Mouse (Mus musculus) layer of hippocampus, adult 8-10 months (tissue): ENCODE measurements around the gene Mylk. TPM values are rescaled to one million over a fixed set of nuclear protein-coding genes. Genes with fewer than 3 reads are reported as not detected.

Experiments used
- DNase-seq, 2 experiments: peaks; one replicate each; pipeline ENCODE4 v3.0.0; 2022; ENCODE audit warnings: low spot score in 2 of 2
- total RNA-seq, 4 experiments: library from RNA; stranded (reverse); gene quantifications; 2 replicates each; pipeline ENCODE4 v1.2.4; 2022

Mylk gene
- total RNA-seq, 4 experiments from 2014 or later, result 15.1 to 20.0 (median 16.2) TPM

DNA sequence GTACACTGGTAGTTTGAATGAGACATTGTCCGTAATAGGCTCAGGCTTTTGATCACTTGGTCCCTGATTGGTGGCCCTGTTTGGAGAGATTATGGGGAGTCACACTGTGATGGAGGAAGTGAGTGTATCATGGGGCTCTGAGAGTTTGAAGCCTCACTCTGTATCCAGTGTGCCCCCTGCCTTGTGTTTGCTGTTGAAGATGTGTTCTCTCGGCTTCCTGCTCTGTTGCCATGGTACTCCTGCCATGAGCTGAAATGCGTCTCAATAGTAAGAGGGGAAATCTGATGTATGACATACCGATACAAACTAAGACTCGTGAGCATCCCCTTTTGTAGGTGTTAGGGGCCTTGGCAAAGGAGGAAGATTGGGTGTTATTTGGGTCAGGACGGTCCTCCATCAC, 99.8 kb downstream of the Mylk start:
- no peak for DNase-seq

DNA sequence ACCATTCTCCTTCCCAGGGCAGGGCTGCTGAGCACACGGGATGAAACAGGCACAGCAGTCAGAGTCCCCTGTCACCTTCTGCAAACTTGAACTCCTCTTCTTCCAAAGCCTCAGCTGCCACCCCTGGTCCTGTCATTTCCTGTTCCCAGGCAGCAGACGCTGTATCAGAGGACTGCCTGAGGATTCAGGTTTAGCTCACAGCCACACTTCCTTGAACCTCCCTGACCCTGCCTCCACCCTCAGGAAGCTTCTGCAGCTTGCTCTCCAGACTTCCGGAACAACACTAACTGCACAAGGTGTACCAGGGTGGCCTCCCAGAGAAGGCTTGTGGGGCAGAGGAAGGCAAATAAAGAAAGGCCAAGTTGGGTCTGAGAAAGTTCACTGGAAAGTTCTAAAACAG, 102.6 kb downstream of the Mylk start:
- DNase-seq, result no peak

DNA sequence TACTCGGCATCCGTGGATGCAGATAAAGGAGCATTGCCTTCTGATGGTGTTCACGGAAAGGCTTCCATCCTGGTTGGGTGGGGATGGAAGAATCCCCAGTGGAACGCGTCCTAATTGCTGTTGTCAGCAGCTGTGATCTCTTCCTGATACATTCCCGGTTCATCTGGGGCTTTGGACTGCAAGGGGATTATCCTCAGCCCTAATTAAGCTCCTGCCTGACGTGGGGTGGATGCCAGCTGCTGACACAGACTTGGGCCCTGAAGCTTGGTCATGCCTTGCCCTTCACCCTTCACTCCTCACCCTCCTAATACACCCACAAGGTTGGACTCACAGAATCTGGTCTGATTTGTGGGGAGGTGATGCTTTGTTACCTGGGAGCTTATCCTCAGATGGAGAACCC, 109.1 kb downstream of the Mylk start:
- DNase-seq, result no peak

DNA sequence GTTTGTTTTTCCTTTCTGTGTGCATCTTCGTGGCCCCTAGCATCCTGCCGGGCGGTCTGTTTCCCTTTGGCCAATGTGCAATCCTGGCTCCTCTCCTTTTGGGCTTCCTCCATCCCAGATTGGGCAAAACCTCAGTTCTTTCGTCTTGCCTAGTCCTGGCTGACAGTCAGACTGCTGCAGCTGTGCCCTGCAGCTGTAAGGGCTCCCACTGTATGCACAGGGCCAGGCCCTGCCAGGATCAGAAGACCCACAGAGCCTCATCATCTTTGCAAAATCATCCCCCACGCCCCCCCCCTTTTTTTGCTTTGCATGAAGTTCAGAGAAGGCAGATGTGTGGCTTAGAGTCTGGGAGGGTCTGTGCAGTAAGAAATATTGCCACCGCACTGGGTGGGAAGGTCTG, 110.1 kb downstream of the Mylk start:
- peak in 1 of 2 experiments; percentile 8 for DNase-seq

DNA sequence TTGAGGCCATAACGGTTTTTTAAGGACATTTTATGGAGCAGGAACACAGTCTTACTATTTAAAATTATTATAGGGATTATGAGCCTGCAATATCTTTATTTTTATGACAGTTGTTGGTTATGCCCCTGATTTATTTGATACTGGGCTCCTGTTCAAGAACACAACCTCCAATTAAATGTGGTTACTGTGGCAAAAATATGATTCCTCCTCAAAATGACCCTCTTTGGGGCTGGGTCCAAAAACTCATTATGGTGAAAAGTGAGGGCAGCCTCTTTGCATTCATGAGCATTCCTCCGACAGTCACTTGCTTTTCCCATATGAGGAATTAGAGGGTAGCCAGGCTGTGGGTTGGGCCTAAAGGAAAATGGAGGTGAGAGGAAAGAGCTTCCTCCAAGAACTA, 110.7 kb downstream of the Mylk start:
- DNase-seq, result no peak

DNA sequence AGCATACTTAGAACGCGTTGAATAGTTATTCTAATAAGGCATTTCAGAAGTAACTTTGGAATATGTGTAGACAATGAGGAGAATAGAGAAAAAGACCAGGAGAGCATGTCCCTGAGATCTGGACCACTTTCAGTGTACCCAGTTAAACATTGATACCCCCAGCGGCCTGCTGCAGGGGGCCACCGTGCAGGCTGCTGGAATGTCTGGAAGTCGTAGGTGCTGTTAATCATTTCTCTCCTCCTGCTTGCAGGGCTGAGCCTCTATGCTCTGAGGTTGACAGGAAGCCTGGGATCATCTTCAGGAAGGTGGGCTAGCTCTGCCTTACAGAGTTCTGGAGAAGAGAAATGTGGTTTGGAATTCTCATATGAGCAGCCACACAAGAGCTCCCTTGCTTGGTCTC, 112.6 kb downstream of the Mylk start:
- DNase-seq, result no peak

DNA sequence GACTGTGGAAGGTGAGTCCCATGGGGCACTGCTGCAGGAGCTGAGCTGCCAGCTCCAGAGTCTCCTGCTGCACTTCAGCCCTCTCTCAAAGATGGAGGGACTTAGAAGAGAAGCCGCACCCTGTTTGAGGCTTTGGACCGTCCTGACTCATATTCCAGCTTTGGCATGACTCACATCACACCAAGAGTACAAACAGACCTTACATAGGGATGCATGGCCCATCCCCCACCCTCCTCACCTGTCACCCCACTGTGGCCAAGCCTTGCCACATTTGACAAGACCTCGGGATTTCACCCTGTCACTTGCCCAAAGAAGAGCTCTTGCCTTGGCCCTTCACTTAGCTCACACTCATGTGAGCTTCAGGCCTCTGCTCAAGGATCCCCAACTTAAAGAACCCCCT, 115.8 kb downstream of the Mylk start:
- no peak for DNase-seq

DNA sequence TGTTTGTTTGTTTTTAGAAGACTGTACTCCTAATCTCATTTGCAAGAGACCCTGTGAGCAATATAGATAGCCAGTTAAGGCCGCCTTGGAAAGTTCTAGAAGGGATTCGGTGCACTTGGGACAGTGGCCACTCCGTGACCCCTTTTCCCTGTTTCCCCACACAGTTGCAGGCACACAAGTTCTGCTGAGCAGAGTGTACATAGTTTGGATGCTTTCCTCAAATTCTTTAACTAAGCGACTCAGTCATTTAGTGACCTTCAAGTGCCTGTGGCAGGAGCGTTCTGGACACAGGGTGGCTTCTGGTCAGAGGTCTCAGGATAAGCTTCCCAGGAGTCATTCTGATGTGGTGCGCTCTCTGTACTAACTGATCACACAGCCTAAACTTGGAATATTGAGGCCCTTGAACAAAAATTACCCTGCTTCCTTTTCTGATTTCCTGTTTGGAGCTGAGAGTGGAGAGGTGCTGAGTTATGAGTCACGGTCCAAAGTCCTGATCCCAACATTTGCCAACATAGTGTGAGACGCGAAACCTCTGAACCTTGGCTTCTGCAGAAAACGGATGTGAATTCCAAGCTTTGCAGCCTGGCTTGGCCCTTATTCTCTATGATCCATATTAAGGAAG, 116.8 kb downstream of the Mylk start:
- no peak for DNase-seq

DNA sequence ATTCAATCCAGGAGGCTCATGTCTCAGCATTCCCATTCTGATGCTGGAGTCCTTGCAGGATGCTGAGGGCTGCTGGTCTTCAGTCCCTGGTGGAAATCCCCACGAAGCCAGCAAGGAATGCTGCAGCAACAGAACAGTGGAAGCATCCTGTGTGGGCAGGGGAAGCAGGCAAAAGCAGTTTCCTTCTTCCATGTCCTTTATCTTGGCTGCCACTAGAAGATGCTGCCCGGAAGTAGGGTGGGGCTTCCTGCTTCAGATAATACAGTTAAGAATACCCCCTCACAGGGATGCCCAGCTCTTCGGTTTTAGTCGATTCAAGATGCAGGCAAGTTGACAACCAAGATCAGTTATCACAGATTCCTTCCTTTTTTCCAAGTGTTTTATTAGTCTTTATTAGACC, 120.4 kb downstream of the Mylk start:
- DNase-seq, result no peak

DNA sequence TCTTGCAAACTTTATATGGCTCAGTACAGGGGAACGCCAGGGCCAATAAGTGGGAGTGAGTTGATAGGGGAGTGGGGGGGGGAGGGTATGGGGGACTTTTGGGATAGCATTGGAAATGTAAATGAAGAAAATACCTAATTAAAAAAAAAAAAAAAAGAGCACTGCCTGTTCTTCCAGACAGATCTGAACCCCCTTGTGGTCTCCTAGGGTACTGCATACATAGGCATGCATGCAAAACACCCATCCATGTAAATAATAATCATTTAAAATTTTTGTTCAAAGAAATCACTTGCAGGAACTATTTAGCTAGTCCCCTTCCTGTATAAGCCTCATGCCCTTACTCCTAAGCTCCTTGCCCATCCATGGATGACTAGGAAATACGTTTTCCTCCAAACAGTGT, 122.2 kb downstream of the Mylk start:
- DNase-seq, result no peak

DNA sequence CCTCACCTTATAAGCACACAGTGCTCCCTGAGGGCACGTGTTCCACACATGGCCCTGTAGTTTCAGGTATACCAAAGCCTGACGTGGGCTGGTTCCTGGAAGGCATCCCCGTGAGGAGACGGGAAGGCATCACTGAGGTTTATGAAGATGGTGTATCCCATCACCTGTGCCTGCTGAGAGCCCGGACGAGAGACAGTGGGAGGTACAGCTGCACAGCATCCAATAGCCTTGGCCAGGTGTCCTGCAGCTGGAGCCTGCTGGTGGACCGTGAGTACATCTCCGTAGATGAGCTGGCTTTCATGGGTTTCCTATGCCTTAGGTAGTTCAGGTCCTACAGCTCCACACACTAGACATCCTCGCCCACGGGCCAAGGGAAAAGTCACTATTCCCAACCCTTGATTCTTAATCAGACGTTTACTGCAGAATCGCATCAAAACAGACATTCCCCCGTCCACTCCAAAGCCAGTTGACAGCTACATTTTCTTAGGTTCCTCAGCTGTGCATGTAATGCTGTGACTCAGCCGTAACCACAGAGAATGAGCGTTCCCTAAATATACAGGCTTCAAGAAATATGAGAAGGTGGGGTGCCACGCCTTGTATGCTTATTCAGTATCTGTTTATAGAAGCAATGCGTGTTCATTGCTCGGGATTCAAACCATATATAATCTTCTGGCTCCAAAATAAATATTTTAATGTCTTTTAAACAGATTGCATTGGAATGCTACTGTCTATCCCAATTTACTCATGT, 135.2 kb downstream of the Mylk start:
- no peak for DNase-seq

DNA sequence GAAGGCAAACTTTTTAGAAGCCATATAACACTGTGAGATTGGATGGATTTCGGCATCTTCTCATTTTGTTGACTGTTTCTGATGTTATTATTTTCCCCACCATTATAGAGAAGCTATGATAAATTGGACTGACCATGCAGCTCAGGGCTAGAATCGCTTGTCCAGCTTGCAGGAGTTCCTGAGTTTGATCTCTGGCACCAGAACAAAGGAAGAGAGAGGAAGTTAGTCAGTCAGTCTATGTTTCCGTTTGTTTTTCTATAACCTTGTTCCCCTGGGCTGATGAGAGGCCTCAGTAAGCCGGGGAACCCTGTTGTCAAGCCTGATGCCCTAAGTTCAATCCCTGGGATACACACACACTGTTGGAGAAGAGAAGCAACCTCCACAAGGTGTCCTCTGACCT, 135.8 kb downstream of the Mylk start:
- DNase-seq, result no peak

DNA sequence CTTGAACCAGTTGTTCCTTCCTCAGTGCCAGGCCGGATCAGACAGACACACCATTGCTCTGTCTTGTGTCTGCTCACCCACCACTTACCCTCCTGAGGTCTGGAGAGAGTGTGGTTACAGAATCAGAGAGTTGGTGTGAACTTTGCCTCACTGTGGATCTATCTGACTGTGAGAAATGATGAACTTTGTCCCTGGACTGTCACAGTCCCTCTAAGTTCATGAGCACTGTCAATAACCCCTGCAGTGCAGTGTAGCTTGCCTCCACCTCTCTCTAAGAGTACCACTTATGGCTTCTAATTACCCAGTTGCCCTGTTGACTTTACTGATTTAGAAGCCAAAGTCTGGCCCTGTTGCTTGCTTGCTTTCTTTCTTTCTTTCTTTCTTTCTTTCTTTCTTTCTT, 142.0 kb downstream of the Mylk start:
- no peak for DNase-seq

DNA sequence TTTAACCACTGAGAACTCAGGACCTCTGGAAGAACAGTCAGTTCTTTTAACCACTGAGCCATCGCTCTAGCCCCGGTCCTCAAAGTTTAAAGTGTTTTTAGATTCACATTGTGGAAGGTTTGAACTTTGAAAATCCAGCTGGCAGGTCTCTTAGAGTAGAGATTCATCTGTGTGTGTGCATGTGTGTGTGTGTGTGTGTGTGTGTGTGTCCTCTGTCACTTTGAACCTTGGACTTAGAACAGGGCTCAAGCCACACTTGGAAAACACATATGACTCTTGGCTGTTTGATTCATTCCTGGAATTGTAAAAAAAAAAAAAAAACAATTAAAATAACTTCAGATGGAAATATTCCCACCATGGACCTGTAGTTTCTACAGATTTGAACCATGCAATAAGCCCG, 149.0 kb downstream of the Mylk start:
- DNase-seq, result no peak

DNA sequence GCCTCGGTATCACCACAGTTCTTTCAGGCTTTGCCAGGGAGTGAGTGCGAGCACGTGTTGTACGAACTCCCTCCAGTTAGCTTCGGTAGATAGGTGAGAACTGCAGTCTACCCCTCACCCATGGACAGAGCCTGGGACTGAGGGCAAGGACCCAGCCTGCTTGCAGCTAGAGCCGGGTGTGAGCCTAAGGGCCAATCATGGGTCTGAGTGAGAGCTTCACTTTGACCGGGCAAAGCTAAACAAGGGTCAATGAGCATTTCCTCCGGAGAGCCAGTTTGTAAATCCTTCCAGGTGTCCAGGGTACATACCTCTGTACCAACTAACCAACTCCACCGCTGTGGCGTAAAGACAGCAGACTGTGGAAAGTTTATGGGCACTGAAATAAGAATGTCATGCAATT, 150.9 kb downstream of the Mylk start:
- DNase-seq, result no peak

DNA sequence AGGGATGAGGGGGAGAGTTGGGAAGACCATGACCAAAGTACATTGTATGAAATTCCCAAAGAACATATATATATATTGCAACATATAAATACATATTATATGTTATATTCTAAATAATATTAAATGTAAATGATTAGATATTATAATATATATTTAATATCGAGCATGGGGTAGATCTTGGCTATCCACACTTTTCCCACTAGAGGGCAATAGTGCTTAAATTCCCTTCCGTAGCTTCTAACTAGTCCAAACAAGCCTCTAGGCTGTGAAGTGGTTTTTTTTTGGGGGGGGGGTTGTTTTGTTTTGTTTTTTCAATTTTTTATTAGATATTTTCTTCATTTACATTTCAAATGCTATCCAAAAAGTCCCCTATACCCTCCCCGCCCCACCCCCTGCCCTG, 152.0 kb downstream of the Mylk start:
- no peak for DNase-seq

DNA sequence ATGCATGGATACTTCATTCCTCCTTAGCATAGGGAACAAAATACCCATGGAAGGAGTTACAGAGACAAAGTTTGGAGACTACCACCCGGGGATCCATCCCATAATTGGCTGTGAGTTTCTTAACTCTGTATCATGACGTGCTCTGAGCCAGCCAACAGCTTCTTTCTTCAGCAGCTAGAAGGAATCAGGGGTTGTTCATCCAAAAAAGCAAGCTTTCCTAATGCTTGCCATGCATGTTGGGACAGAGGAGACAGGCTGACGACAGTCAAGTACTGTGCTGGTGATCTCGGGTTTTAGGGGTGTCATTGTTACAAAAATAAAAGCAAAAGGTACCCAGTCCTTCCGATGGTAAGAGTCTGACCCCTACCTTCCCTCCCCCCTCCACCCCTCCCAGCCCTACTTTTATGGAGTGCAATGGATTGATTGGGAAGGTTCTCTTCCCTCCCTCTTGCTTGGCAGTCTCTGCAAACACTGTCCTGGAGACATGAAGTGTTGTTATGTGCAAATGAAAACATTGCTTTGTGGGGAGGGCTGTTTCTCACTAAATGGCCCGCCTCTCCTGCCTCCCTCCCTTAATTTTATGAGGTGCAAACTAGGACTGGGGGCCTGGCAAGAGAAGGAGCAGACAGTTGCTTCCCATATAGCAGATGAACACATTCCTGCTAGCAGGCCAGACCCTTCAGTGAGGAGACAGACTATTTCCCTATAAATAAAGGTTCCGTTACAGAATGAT, 153.2 kb downstream of the Mylk start:
- no peak for DNase-seq

DNA sequence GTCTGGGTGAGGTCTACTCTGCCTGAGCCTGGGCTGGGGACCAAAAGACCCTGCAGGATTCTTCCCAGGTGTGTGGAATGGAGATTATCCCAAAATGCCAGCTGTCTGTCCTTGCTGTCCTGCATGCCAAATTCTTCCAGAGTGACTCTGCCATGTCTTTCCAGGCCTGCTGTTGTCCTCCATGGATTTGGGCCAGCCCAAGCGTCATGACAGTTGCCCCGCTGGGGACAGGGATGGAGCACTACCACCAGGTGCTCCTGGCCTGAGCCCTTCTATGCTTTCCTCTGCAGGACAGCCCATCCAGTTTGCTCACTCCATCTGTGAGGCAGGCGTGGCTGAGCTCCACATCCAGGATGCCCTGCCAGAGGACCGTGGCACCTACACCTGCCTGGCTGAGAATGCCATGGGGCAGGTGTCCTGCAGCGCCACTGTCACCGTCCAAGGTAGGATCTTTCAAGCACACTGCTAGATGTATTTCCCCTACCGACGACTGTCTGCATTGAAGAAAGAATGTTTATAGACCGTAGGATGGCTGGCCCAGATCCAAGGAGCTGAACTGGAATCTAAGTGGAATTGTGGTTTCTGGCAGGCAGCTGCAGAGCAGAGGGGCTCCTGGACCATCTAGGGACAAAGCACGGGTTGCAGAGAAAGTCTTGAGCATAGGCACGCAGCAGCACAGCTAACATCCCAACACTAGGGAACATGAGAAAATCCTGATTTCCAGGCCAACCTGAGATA, 154.2 kb downstream of the Mylk start:
- no peak for DNase-seq

DNA sequence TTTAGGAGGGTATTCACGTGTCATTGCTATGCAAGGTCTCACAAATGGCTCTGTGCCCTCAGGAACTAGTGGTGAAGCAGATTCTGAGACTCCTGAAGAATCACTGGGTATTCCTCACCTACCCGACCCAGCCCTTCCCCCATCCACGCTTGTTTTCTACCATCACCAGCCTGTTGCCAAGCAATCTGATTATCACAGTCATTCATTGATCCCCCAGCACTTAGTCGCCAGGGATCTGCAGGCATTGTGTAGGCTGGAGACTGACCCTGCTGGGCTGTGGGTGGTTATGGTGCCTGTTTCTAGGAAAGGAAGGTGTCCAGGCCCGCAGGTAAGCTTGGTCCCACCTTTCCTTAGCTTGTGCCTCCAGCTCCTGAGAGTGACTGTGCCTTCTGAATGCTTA, 155.0 kb downstream of the Mylk start:
- DNase-seq, result no peak

DNA sequence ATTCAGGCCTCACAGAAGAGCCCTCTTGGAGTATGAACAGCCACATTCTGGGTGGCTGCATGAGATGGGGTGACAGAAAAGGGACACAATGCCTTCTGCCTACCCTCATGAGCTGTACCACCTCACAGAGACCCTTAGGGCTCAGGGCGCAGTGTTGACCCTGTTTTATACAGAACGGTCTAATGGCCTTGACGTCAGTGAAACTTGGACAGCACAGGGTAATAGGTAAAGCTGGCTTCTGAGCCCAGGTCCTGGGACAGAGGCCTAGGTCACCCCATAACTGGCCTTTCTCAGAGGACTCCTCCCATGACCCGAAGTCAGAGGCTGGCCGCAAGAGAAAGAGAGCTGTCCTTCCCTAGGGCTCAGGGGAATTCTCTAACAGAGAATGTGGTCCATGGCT, 155.5 kb downstream of the Mylk start:
- no peak for DNase-seq

DNA sequence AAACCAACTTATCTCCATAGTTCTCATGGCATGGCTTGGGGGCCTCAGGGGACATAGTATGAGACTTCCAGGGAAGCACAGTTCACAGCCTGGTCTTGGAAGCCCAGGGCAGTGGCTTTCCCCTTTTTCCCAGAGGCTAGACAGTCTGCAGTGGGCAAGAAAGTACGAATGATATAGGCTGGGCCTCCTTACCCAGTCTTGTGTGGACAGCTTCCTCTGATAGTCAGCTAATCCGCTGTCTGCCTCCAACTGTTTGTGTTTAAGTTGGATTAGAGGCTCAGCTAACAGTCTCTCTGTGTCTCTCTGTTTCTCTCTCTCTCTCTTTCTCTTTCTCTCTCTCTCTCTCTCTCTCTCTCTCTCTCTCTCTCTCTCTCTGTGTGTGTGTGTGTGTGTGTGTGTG, 156.0 kb downstream of the Mylk start:
- DNase-seq, result no peak
